Mouse (Mus musculus) liver, postnatal 0 days (tissue): Measurements from ENCODE around the gene Celsr1.

Experiments used
- CTCF ChIP-seq: sonication (generic); IDR thresholded peaks from 2 replicates; pipeline ENCODE4 v1.5.1; 2016; ENCODE audit warnings: antibody characterized with exemption, low read depth
- EP300 ChIP-seq: IDR thresholded peaks from 2 replicates; pipeline ENCODE4 v1.6.1; 2016; ENCODE audit warnings: antibody characterized with exemption, low read depth, mild to moderate bottlenecking

DNA sequence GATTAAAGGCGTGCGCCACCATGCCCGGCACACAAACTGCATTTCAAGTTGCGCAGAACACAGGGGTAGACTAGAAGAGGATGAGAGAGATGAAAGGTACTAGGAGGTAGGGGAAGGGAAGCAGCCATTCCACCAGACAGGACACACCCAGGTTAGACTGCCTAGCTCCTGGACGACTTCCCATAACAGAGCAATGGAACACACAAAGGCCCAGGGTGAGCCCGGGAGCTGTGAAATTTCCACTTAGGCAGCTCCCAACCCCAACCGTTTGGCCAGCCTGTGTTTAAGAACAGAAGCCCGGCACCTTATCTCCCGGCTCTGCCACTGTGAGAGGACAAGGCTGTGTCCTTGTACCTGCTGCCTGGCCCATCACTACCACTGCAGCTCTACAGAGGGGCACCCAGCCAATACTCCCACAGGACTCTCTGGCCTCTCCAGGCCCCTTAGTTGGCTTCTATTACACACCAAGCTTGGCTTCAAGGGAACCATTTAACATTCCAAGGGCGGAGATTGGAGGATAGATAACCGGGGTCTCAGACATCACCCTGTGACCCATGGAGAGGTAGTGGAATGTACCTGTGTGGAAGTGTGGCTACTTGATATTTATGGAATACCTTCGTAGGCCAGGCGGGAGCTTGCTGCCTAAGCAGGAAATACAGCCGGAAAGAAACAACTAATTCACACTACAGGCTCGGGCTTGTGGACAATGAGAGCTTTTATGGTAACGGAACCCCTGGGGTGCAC is 84.0 kb downstream of the Celsr1 start:
- TF ChIP-seq CTCF = no peak
- TF ChIP-seq EP300 = no peak
